Mouse (Mus musculus) brain, embryonic 14.5 days (tissue): Measurements from ENCODE around the gene Wnt9a.

Experiments used
- CTCF ChIP-seq: fragments of 200-500 bp; IDR thresholded peaks from 2 replicates; pipeline ENCODE4 v1.5.1; 2012; ENCODE audit warnings: inconsistent platforms, mild to moderate bottlenecking, moderate library complexity, borderline replicate concordance; ENCODE audit not compliant: insufficient read depth, insufficient read length; ENCODE audit errors: extremely low read depth
- POLR2A ChIP-seq: fragments of 200-500 bp; IDR thresholded peaks from 2 replicates; pipeline ENCODE4 v1.6.1; 2012; ENCODE audit warnings: mild to moderate bottlenecking, inconsistent platforms, borderline replicate concordance; ENCODE audit not compliant: poor library complexity, insufficient read depth, insufficient read length, severe bottlenecking; ENCODE audit errors: extremely low read depth

- TF ChIP-seq CTCF, result no peak
- TF ChIP-seq POLR2A, result no peak
Measured at GRCm38 (mm10) chr11:59289706-59290105, 17.0 kb upstream of the Wnt9a start.
